Mouse (Mus musculus) naive thymus-derived CD4-positive, alpha-beta T cell, adult 2 months (primary cell): Measurements from ENCODE around the gene Rfc5.

ENCODE experiments used
- DNase-seq: peaks from one replicate; pipeline ENCODE4 v3.0.0-alpha.2; 2011; ENCODE audit warnings: low read depth

Rfc5 gene

DNA sequence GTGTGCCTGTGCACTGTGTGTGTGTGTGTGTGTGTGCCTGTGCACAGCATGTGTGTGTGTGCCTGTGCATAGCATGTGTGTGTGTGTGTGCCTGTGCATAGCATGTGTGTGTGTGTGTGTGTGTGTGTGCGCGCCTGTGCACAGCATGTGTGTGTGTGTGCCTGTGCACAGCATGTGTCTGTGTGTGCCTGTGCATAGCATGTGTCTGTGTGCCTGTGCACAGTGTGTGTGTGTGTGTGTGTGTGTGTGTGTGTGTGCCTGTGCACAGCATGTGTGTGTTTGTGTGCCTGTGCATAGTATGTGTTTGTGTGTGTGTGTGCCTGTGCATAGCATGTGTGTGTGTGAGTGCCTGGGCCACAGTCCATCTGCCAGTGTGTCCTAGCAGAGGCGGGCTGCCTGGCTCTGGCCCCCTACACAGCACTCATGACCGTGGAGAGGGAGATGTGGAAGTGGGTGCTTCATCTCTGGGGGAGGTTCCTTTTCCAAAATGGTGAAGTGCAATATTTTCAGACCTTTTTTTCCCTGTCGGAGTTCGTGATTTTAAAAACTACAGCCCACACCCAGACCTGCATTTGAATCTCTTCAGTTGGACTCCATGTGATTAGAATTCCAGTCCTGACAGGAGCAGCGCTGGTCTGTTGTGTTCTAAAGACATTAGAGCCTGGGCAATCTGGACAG is 14.3 kb downstream of the Rfc5 start:
- DNase-seq = no peak

DNA sequence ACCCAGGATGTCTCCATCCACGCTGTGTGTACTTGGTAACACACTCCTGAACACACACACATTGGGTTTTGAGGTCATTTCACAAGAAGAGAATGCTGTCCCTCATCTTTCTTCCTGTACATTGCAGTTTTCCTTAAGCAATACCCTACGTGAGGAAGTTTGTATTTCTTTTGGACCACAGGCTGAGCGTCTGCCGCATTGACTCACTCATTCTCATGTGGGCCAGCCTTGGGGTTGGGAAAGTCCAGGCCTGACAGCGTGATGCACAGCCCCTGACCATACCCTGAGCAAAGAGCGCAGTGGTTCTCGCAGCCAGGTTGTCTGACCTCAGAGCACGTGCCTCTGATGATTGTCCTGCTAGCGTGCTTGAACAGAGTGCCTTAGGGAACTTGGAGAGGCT is 15.4 kb downstream of the Rfc5 start:
- no peak for DNase-seq

DNA sequence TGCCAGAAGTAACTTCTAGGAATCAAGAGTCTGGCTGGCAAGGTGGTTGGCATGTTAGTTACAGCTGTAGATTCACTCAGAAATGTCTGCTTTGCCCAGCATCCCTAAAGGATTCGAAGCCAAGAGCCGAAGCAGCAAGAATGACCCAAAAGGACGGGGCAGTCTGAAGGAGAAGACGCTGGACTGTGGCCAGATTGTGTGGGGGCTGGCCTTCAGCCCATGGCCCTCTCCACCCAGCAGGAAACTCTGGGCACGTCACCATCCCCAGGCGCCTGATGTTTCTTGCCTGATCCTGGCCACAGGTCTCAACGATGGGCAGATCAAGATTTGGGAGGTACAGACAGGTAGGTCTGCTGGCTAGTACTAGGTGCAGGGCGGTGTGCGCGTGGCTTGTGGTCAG is 18.3 kb downstream of the Rfc5 start:
- DNase-seq = no peak

DNA sequence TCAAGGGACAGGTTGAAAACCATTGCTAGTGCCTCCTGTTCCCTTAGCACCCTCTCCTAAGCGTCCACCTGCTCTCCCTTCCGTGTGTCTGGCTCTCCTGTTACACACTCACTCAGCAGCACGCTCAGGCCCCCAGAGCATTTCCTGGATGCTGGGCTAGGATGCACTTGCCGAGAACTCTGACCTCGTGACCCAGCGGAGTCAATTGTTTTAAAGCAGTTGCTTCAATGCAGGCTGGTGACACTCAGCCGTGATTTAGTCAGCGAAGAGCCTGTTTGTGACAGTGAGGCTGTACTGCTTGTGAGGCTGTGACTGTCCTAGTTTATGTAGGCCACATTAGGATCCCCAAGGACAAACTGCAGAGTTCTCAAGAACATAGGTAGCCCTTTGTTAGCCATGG is 21.6 kb downstream of the Rfc5 start:
- no peak for DNase-seq

DNA sequence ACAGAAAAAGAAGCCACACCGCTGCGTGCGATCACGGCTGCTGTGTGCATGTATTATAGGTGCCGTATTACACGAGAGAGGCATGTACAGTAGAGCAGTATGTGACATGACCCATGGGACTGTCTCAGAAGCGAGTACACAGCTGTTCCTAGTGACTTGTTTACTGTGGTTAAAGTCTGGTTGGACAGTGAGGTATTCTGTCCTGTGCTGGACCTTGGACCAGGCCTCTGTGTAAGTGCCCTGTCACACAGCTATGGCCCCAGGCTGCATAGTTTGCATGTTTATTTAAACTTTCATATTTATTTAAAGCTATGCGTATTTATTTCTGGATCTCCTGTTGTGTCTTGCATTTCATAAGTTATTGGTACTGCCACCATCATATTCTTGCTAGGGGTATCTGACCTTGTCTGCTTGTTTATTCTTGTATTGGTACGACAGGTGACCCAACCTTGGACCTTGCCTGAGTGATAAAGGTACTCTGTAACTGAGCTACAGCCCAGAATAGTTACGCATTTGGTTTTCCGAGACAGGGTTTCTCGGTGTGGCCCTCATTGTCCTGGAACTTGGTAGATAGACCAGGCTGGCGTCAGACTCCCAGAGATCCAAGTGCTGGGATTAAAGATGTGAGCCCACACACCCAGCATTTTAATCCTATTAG is 22.8 kb downstream of the Rfc5 start:
- DNase-seq = no peak

DNA sequence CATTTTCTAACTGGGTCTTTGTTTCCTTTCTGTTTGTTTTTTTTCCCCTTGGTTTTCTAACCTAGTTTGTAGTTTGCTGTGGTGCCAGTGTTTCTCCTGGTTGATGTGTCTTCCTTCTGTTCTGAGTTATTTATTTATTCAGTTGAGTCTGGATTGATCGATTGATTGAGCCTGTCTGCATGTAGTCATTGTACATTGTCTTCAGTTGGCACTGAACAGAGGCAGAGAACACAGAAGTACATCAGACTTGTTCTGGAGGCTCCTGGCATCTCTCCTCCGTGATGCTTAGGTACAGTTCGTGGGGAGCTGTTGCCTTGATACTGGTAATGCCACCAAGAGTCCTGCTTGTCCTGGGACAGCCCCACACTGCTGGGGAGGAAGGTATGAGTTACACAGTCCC is 24.0 kb downstream of the Rfc5 start:
- no peak for DNase-seq

DNA sequence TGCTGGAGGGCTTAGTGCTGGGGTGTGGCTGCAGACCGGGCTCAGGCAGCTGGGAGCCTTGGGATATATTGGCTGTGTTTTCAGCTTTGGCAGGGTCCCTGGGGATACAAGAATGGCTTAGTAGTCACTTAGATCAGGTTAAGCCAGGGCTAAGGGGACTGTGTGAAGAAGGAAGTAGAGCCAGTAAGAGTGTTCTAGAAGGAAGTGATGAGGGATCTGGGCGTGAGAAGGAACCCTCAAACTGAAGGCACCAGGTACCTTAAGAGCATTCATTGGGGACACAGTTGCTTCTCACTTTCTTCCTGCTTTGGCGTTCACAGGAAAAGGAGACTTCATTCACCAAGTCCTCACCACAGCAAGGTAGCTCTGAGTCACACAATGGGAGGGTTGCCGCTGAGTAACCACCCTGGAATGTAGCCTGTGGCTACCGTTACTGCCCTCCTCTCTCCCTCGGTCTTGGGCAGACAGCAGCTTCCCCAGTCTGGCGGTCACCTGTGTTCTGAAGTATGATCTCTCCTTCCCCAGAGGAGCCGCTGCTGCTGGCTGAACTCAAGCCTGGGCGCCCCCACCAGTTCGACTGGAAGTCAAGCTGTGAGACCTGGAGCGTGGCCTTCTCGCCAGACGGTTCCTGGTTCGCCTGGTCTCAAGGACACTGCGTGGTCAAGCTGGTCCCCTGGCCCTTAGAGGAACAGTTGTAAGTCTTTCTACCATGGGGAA is 25.6 kb downstream of the Rfc5 start:
- DNase-seq = no peak

DNA sequence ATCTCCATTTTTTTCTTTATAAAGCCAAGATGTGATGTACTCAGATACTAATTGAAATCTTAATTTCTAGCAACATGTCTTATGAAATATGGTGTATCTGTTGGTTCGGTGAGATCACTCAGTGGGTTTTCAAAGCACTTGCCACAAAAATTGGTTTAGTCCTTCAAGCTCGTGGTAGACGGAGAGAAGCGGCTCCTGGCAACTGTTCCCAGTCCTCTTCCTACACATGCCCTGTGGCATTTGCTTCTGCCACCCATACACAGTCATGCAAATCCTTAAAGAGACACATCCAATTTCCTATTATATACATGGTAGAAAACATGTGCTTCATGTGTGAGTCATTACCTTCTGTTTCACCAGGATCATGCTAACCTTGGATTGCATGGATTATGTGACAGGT is 27.3 kb downstream of the Rfc5 start:
- DNase-seq = no peak

DNA sequence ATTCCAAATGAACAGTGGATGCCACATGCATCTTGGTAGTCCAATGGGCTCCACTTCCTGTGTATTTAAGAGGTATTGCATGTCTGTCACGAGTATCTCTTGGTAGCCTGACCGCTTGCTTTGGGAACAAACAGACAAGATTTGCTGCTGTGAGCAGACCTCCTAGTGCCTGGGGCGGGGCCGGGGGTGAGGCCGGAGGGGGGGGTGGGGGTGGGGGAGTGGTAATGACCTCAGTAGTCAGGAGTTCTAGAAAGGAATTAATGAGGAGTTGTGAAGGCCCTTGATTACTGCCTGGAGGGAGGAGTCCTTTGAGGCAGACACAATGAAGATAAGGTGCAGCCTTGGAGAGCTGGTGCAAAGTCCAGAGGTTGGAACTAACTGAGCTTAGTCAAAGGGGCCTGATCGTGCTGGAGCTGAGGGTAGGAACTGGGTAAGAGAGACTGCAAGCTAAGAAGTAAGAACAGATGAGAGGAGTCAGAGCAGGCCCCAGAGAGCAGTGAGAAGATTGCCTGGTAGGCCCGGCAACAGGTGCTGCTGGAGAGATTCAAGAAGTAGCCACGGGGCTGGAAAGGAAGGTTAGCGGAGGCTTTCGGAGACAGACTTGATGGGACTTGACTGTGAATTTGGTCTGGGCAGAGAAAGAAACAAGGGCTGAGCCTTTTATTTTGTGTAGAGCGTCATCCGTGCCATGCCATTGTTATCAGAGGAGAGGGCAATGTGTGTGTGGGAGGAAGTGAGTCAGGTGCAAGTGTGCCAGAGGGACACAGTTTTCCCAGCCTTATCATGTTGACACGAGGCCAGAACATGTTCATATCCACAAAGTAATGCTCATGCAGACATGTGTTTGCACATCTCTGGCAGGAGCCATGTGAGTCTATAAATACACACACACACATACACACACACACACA is 28.0 kb downstream of the Rfc5 start:
- DNase-seq = no peak

DNA sequence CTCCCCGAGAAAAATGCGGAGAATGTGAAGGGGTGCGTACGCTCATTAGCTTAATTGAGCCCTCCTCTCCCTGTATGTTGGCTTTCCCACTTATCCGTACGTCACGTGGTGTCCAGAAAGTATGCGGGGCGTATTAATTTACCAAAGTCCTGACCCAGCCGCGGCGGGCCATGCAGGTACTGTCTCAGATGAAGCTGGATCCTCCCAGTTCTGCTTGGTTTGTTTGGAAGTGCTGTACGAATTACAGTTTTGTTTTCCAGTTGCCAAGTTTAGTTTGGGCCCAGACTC is 28.7 kb downstream of the Rfc5 start:
- no peak for DNase-seq

DNA sequence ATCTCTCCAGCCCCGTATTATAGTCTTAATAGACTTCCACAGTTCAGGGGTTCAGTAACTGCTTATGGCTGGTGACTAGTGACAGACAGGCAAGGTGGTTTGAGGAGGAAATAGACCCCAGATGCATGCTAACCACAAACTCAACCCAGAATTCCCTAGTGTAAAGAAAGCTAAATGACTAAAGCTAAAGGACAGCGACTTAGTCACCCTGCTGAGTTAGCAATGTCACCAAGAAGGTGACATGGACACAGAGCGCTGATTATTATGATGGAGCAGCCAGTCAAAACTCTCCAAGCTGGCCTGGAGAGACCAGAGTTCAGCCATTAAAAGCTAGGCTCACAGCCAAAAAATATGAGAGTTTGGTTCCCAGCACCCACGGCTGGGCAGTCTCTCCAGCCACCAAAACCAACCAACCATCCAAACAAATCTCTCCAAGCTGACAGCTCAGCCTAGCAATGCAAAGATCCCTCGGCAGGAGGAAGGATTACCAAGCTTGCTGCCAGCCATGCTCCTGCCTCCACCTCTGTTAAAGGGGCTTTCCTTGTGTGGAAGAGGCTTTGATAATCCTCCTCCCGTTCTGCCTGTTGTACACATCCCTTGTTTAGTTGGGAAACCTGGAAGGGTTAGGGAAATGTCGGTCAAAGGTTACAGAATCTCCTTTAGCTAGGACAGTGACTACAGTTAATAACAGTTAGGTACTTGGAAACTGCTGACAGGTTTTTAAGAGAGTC is 29.2 kb downstream of the Rfc5 start:
- no peak for DNase-seq

DNA sequence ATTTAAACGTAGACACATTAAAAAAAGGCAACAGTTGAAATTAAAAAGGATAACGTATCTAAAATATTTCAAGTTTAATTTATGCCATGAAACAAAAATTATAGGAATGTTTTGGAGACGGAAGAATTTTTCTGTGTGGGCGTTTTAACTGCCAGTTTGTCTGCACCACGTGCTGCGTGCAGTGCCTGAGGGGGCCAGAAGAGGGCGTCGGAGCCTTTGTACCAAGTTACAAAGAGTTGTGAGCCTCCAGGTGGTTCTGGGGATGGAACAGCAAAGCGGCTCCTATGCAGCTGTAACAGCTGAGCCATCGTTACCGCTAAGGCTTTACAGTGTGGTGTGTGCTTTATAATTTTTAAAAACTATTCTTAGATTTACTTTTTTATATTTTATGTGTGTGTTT is 30.1 kb downstream of the Rfc5 start:
- peak; percentile 73 for DNase-seq

DNA sequence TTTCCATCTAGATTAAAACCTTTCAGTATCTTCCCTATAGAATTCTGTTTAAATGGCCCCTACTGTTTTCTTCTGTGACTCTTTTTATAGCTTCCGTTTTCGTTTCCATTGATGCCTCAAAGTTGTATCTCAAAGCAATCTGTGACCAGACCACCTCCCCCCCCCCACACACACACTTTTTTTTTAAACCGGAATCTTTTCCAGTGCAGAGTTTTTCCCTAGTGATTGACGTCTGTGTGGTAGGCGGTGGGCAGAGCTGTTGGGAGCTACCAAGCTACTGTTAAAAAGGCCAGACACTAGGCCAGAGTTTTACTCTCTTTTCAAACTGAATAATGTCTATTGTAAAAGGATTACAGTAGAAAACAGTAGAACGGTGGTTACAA is 30.6 kb downstream of the Rfc5 start:
- DNase-seq = no peak

DNA sequence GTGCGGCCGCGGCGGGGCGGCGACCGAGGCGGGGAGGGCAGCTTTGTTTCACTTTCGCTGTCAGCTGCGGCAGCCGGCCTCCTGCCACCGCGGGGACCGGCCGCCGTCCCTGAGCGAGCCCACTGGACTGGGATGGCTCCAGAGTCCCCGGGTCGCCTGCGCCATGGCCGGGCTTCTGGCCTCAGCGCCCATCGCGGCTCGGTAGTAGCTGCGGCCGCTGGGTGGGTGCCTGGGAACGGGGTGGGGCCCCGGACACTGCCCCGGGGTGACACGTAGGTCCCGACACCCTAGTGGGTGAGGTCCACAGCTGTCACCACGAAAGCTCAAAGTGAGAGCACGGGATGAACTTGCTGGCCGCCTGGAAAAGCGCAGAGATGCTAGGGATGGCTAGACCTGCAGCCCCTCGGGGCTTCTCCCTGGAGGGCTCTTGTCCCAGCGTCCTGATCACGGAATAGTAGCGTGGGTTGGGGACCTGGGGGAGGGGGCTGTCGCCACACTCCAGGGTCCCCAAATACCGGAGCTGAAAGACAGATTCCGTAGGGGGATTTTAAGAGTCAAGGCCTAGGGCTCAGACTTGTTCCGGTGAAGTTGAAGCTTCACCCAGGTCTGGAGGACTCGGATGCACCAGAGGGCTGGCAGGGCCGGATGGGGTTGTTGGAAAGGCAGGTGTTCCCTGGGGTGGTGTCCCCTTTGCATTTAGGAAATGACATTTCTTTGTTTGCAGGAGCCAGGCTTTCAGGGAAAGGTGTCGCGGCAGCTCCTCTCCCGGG is 31.2 kb downstream of the Rfc5 start:
- peak; percentile 60 for DNase-seq

DNA sequence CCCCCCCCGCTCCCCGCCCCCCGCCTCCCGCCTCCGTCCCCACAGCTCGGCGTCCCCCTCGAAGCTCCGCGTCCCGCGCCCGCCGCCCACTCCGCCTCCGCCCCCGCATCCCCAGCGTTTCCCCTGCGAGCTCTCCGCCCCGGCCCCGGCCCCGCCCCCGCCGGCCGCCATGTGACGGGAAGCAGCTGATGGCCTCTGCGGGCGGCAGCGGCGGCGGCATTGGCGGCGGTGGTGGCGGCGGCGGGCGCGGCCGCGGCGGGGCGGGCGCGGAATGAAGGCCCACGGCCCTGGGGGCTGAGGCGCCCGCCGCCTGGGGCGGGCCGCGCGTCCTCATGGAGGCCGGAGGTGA is 31.7 kb downstream of the Rfc5 start, which contains the start of gene Wsb2:
Gene Wsb2, plus strand, starts transcription at position 176 of the 349 bp plus-strand sequence.
- peak; percentile 64 for DNase-seq

DNA sequence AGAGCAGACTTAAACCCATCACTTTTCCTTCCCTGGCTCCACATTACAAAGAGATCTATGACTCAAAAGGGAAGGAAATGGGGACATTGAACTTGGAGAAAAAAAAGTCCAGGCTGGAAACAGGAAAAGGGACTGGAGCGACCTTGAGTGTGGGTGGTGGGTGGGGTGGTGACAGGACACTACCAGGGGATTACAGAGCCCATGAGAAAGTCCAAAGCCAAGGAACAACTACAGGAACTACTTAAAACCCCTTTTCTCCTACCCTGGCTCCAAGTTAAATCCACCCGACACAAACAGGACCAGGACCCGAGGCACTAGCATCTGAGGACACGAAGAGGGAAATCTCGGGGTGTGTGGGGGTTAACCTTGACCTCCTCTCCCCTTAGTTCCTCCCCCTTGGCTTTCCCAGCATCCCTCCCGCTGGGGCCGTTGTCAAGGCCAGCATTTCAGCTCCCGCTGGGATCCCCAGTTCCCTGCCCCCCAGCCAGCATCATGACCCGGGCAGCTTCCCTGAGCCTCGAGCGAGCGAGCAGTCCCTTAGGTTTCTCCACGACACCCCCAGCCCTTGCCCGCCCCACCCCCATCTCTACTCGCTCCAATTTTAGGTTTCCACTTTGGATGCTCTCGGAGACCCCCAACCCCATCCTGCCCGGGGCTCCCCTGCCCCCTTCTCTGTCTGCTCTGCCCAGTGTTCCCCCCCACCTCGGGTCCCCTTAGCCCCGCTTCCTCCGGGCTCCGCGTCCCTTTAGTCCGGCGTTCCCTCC is 32.3 kb downstream of the Rfc5 start:
- DNase-seq = peak; percentile 37

DNA sequence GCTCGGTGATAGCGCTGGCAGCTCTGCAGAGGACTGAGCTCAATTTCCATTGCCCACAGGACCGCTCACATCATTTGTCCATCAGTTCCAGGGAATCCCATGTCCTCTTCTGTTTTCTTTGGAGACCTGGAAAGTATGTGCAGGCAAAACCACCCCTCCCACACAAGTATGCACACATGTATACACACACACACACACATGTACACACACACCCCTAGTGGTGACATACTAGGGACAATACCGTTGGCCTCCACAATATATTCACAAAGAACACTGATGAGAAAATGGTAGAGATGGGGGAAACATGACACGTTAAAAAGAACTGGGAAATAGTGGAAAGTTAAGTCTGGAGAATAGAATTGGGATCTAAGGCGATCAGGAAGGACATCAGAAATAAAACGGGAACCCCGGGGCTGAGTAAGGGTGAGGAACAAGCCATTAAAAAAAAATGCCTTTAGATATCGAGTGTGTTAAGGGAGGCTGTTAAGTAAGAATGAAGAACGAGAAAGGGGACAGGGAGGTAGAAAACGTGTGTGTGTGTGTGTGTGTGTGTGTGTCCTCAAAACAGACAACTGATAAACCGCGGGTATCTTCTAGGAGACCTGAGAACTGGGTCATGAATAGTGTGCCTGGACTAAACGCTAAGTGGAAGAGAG is 33.1 kb downstream of the Rfc5 start:
- peak; percentile 37 for DNase-seq

DNA sequence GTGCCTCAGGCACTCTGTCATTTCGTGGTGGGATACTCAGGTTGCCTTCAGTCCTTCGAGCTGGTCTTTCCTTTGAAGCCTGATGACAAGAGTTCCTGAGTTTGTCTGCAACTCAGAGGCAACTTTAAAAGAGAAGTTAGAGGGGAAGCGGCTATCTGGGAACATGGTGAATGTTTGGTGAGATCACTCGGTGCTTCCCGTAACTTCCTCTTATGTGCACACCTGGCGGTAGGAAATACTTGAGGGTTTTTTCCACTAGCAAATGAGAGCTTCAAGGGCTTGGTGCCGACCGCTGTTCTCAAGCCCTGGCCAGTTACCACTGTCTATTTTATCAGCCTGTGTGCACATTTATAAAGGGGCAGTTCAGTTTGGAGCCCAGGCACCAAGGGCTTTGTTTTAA is 34.7 kb downstream of the Rfc5 start:
- DNase-seq = no peak

DNA sequence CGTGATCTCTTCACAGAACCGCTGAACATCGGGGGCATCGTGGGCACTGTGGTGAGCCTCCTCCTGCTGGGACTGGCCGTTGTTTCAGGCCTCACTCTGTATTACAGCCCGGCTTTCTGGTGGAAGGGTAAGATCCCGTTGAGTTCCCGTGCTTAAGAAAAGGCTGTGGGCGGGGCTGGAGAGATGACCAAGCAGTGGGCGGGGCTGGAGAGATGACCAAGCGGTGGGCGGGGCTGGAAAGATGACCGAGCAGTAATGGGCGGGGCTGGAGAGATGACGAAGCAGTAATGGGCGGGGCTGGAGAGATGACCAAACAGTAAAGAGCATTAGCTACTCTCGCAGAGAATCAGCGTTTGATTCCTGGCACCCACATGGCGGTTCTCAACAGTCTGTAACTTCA is 40.6 kb downstream of the Rfc5 start:
- DNase-seq = no peak

DNA sequence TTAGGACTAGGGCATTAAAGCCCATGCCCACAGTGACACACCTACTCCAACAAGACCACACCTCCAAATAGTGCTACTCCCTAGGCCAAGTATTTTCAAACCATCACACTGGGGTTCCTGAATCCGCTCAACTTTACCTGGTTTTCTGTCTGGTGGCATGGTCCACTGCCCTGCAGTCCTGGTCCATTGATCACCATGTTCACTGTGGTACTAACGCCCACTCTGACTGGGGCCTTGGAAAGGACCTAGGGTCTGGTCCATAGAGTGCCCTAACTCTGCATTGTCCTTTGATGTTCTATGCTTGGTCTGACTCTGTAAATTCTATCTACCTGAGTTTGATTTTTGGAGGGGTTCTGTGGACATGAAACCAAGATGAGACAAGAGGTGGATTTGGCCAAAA is 41.0 kb downstream of the Rfc5 start:
- DNase-seq = no peak
